Mouse (Mus musculus): ENCODE measurements around the gene Calr4. TPM values are rescaled to one million over a fixed set of nuclear protein-coding genes. Genes with fewer than 3 reads are reported as not detected.

Calr4 gene
- total and polyA plus RNA-seq, 2 experiments from 2014 or later = not detected

DNA sequence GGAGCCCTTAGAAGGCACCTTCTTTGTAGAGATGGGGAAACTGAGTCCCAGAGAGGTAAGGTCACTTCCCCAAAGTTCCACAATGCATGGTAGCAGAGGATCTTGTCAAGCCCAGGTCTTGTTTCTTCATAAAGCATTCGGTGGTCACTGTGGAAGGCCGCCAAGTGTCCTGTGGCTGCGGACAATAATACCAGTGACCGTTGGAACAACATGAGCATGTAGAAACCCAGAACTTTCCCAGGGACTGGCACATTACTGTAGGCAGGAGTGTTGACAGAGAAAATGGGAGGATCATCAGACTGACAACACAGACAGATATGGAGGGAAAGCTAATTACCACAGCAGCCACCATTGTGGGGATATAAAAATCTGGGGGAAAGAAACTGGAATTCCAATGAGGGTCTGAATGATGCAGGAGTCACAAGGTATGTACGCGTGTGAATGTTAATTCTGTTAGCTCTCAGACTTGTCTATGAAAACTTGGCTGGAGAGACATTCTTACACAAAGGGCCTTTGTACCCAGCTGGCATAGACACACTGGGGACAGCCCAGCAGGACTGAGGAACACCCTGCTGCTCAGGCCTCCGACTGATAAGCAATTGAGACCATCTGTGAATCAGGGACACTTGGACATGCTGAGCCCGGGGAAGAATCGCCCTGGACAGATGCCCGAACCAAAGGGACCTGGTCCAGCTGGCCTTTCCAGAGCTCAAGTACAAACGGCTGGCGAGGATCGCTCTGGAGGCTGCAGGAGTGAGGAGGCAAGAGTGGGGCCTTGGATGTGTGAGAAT is 9.3 kb upstream of the Calr4 start:
- WGBS = 31% methylated on average over 13 of the region's 13 CpGs
- Histone ChIP-seq H3K27ac (ENCODE audit: low read depth) (peak overlapping the region; percentile 63), H3K9me3 (replicated peaks; ENCODE audit: control insufficient read depth, low read length) (no peaks in the 10 kb centered on the region), H3K27me3 (ENCODE audit: control insufficient read depth, insufficient read depth, low read length) (no peaks in the 10 kb centered on the region), H3K4me3 (ENCODE audit: low read depth, low read length) (no peak overlapping the region), H3K9ac (replicated peaks; ENCODE audit: low read depth, low read length) (no peak overlapping the region), H3K4me2 (ENCODE audit: low read depth, low read length) (no peak overlapping the region), H3K4me1 (ENCODE audit: control insufficient read depth, insufficient read depth) (peaks cover 3% of the 10 kb centered on the region; the same call in 1 of the 2 replicates), H3K36me3 (replicated peaks; ENCODE audit: control insufficient read depth, insufficient read depth, low read length) (no peaks in the 10 kb centered on the region)
- DNase-seq (ENCODE audit: low spot score) = peak; percentile 69
- TF ChIP-seq EP300 (IDR thresholded peaks at IDR 0.05; ENCODE audit: low read depth) (no peak), CTCF (IDR thresholded peaks at IDR 0.05; ENCODE audit: low read depth) (no peak)
- peak; percentile 84 for ATAC-seq (ENCODE audit: insufficient read depth, low read depth)

DNA sequence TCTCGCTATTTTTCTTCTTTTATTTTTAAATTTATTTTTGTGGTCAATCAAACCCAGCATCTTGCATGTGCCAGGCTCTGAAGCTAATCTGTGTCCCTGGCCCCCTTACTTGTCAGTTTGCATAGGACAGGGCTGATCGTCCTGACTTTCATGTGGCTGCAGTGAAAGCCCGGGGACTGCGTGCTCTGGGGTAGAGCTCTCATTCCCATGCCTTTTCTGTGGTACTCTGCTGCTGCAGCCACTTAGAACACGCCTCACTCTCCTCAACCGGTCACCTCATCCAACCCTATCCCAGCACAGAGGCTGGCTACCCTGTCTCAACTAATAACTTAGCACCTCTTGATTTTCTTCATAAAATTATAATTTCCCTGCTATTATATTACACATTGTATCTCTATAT is 8.7 kb upstream of the Calr4 start:
- no peak overlapping the region for H3K9ac ChIP-seq (replicated peaks; ENCODE audit: low read depth, low read length)
- H3K27ac ChIP-seq (ENCODE audit: low read depth) = peak overlapping the region; percentile 63
- H3K4me2 ChIP-seq (ENCODE audit: low read depth, low read length) = no peak overlapping the region
- no peaks in the 10 kb centered on the region for H3K9me3 ChIP-seq (replicated peaks; ENCODE audit: control insufficient read depth, low read length)
- H3K27me3 ChIP-seq (ENCODE audit: control insufficient read depth, insufficient read depth, low read length) = no peaks in the 10 kb centered on the region
- H3K36me3 ChIP-seq (replicated peaks; ENCODE audit: control insufficient read depth, insufficient read depth, low read length) = no peaks in the 10 kb centered on the region
- 54% methylated on average over 6 of the region's 6 CpGs for WGBS
- H3K4me3 ChIP-seq (ENCODE audit: low read depth, low read length) = no peak overlapping the region
- ATAC-seq (ENCODE audit: insufficient read depth, low read depth) = no peak
- H3K4me1 ChIP-seq (ENCODE audit: control insufficient read depth, insufficient read depth) = peaks cover 3% of the 10 kb centered on the region; the same call in 1 of the 2 replicates
- TF ChIP-seq CTCF (IDR thresholded peaks at IDR 0.05; ENCODE audit: low read depth) (no peak), EP300 (IDR thresholded peaks at IDR 0.05; ENCODE audit: low read depth) (no peak)
- no peak for DNase-seq (ENCODE audit: low spot score)

DNA sequence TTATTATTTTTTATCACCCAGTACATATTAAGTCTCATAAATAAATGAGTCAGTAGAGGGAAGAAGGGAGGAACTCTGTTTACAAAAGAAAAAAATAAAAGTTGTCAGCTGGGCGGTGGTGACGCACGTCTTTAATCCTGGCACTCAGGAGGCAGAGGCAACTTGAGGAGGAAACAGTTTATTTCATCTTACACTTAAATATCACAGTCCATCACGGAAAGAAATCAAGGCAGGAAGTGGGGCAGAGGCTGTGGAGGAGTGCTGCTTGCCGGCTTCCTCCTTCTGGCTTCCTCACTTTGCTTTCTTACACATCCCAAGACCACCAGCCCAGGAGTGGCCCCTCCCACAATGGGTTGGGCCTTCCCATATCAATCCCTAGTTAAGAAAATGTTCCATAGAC is 8.2 kb upstream of the Calr4 start:
- no peak overlapping the region for H3K4me2 ChIP-seq (ENCODE audit: low read depth, low read length)
- no peak overlapping the region for H3K9ac ChIP-seq (replicated peaks; ENCODE audit: low read depth, low read length)
- H3K27ac ChIP-seq (ENCODE audit: low read depth) = no peak overlapping the region
- peak; percentile 28 for ATAC-seq (ENCODE audit: insufficient read depth, low read depth)
- H3K4me1 ChIP-seq (ENCODE audit: control insufficient read depth, insufficient read depth) = peaks cover 3% of the 10 kb centered on the region; the same call in 1 of the 2 replicates
- 54% methylated on average over 5 of the region's 5 CpGs for WGBS
- TF ChIP-seq EP300 (IDR thresholded peaks at IDR 0.05; ENCODE audit: low read depth) (no peak), CTCF (IDR thresholded peaks at IDR 0.05; ENCODE audit: low read depth) (no peak)
- no peak for DNase-seq (ENCODE audit: low spot score)
- no peaks in the 10 kb centered on the region for H3K36me3 ChIP-seq (replicated peaks; ENCODE audit: control insufficient read depth, insufficient read depth, low read length)
- H3K27me3 ChIP-seq (ENCODE audit: control insufficient read depth, insufficient read depth, low read length) = no peaks in the 10 kb centered on the region
- no peaks in the 10 kb centered on the region for H3K9me3 ChIP-seq (replicated peaks; ENCODE audit: control insufficient read depth, low read length)
- H3K4me3 ChIP-seq (ENCODE audit: low read depth, low read length) = no peak overlapping the region

GRCm38 (mm10) chr4:109229766-109230279 is 4.5 kb upstream of the Calr4 start:
- Histone ChIP-seq H3K4me3 (ENCODE audit: low read depth, low read length) (no peak overlapping the region), H3K36me3 (replicated peaks; ENCODE audit: control insufficient read depth, insufficient read depth, low read length) (no peaks in the 10 kb centered on the region), H3K27me3 (ENCODE audit: control insufficient read depth, insufficient read depth, low read length) (no peaks in the 10 kb centered on the region), H3K27ac (ENCODE audit: low read depth) (no peak overlapping the region), H3K9ac (replicated peaks; ENCODE audit: low read depth, low read length) (no peak overlapping the region), H3K9me3 (replicated peaks; ENCODE audit: control insufficient read depth, low read length) (no peaks in the 10 kb centered on the region), H3K4me1 (ENCODE audit: control insufficient read depth, insufficient read depth) (peaks cover 3% of the 10 kb centered on the region; the same call in 1 of the 2 replicates), H3K4me2 (ENCODE audit: low read depth, low read length) (no peak overlapping the region)
- DNase-seq (ENCODE audit: low spot score) (no peak), ATAC-seq (ENCODE audit: insufficient read depth, low read depth) (no peak)
- 42% methylated on average over 7 of the region's 7 CpGs for WGBS
- TF ChIP-seq EP300 (IDR thresholded peaks at IDR 0.05; ENCODE audit: low read depth) (no peak), CTCF (IDR thresholded peaks at IDR 0.05; ENCODE audit: low read depth) (no peak)

- TF ChIP-seq CTCF (IDR thresholded peaks at IDR 0.05; ENCODE audit: low read depth) (no peak), EP300 (IDR thresholded peaks at IDR 0.05; ENCODE audit: low read depth) (no peak)
- Histone ChIP-seq H3K4me2 (ENCODE audit: low read depth, low read length) (no peak overlapping the region), H3K4me3 (ENCODE audit: low read depth, low read length) (no peak overlapping the region), H3K27ac (ENCODE audit: low read depth) (no peak overlapping the region), H3K9ac (replicated peaks; ENCODE audit: low read depth, low read length) (no peak overlapping the region), H3K36me3 (replicated peaks; ENCODE audit: control insufficient read depth, insufficient read depth, low read length) (no peaks in the 10 kb centered on the region), H3K27me3 (ENCODE audit: control insufficient read depth, insufficient read depth, low read length) (no peaks in the 10 kb centered on the region), H3K4me1 (ENCODE audit: control insufficient read depth, insufficient read depth) (no peaks in the 10 kb centered on the region), H3K9me3 (replicated peaks; ENCODE audit: control insufficient read depth, low read length) (no peaks in the 10 kb centered on the region)
- 62% methylated on average over 9 of the region's 9 CpGs for WGBS
- DNase-seq (ENCODE audit: low spot score) (no peak), ATAC-seq (ENCODE audit: insufficient read depth, low read depth) (no peak)
Observed at GRCm38 (mm10) chr4:109234806-109235350, 593 bp downstream of the Calr4 start.
